31 mouse cellular contexts compared by ENCODE assay signal in the genomic region with DNA sequence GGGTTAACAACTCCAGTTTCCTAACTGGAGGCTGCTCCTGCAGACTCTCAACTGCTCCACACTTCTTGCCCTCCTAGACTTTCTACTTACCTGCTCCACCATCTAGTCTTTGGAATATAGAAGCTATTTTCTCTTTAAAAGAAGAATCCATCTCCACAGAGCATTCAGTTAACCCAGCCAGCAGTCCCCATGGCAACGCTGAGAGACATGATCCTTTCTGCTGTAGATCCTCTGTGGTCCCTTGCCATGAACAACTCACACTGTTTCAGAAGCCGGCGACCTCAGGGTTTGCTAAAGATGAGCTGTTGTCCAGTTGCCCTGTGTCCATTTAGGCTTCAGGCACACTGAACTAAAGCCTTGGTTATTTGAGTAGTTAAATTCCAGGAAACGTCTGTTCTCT. TPM values are rescaled to one million over a fixed set of nuclear protein-coding genes. Genes with fewer than 3 reads are reported as not detected.
A peak's percentile ranks its signal among the peaks of the same experiment; 100 is the strongest.
DNase-seq lines count a peak whose midpoint lies in the region; ATAC-seq lines count a peak whose summit lies in the region.
"Had no signal": no experiment of that assay in that cellular context is flagged by ENCODE, and none has a peak within 500 bp of the region (broad histone marks: within the 10 kb centered on the region; RNA-seq: fewer than 3 reads in every experiment).

No protein-coding gene starts in this region.

- no peak overlapping the region for H3K4me3 ChIP-seq in forebrain, embryonic 11.5 days (ENCODE audit: low read depth, low read length)
- H3K4me3 ChIP-seq in forebrain, embryonic 13.5 days: no peak overlapping the region
- no peak overlapping the region for H3K4me3 ChIP-seq in heart, embryonic 10.5 days
- H3K4me3 ChIP-seq: limb, embryonic 13.5 days; midbrain, embryonic 12.5 days; neural tube, embryonic 13.5 days had no signal

- peak; percentile 37 for DNase-seq in forebrain, embryonic 11.5 days (ENCODE audit: low spot score)
- DNase-seq in heart, embryonic 10.5 days (ENCODE audit: low spot score): no peak
- no peak for DNase-seq in heart, adult 11 months
- DNase-seq in layer of hippocampus, adult 9-11 months: peak; percentile 45
- DNase-seq in layer of hippocampus, adult 11-12 months (ENCODE audit: low spot score): no peak
- peak; percentile 68 for DNase-seq in brain, adult 2 months (ENCODE audit: low read depth, low spot score)
- no peak for DNase-seq in cerebellum, postnatal 14 days
- DNase-seq: adrenal gland, adult 2 months; adrenal gland, postnatal 36 days; cerebellum, adult 2 months; cerebellum, postnatal 25 days; gastrocnemius, postnatal 10 days; heart, postnatal 4 days; kidney, adult 2 months; kidney, postnatal 36 days; liver, postnatal 0 days; lung, postnatal 36 days; retina, postnatal 1 day; spleen, adult 18-20 months; thymus, adult 2 months; thymus, postnatal 36 days had no signal

- no peaks in the 10 kb centered on the region for H3K4me1 ChIP-seq in forebrain, embryonic 11.5 days (replicated peaks; ENCODE audit: control insufficient read depth, insufficient read depth, low read length)
- H3K4me1 ChIP-seq in forebrain, embryonic 13.5 days: peaks cover 3% of the 10 kb centered on the region
- peaks cover 30% of the 10 kb centered on the region for H3K4me1 ChIP-seq in heart, embryonic 10.5 days
- H3K4me1 ChIP-seq: limb, embryonic 13.5 days; midbrain, embryonic 12.5 days had no signal

- no peaks in the 10 kb centered on the region for H3K36me3 ChIP-seq in forebrain, embryonic 11.5 days (ENCODE audit: control insufficient read depth, insufficient read depth, low read length)
- no peaks in the 10 kb centered on the region for H3K36me3 ChIP-seq in forebrain, embryonic 13.5 days (ENCODE audit: poor library complexity, severe bottlenecking)
- H3K36me3 ChIP-seq in heart, embryonic 10.5 days: no peaks in the 10 kb centered on the region
- H3K36me3 ChIP-seq: limb, embryonic 13.5 days; midbrain, embryonic 12.5 days; neural tube, embryonic 13.5 days had no signal

- H3K9ac ChIP-seq in forebrain, embryonic 11.5 days (ENCODE audit: low read length): no peak overlapping the region
- H3K9ac ChIP-seq in forebrain, embryonic 13.5 days: no peak overlapping the region
- H3K9ac ChIP-seq: hindbrain, embryonic 14.5 days; limb, embryonic 13.5 days; liver, postnatal 0 days; midbrain, embryonic 12.5 days; neural tube, embryonic 13.5 days had no signal

- no peaks in the 10 kb centered on the region for H3K27me3 ChIP-seq in forebrain, embryonic 11.5 days (ENCODE audit: control insufficient read depth, insufficient read depth, low read length)
- H3K27me3 ChIP-seq in forebrain, embryonic 13.5 days: no peaks in the 10 kb centered on the region
- no peaks in the 10 kb centered on the region for H3K27me3 ChIP-seq in heart, embryonic 10.5 days (ENCODE audit: insufficient read depth, poor library complexity, severe bottlenecking)
- H3K27me3 ChIP-seq: CH12.LX; limb, embryonic 13.5 days; midbrain, embryonic 12.5 days; neural tube, embryonic 13.5 days had no signal

- H3K4me2 ChIP-seq in forebrain, embryonic 11.5 days (ENCODE audit: low read depth, low read length, severe bottlenecking): no peak overlapping the region
- no peak overlapping the region for H3K4me2 ChIP-seq in forebrain, embryonic 13.5 days
- H3K4me2 ChIP-seq: heart, embryonic 11.5 days; hindbrain, embryonic 14.5 days; limb, embryonic 13.5 days; liver, embryonic 11.5 days; midbrain, embryonic 12.5 days; neural tube, embryonic 13.5 days had no signal

- H3K9me3 ChIP-seq in forebrain, embryonic 11.5 days (ENCODE audit: control insufficient read depth, low read length): no peaks in the 10 kb centered on the region
- H3K9me3 ChIP-seq in forebrain, embryonic 13.5 days (replicated peaks): no peaks in the 10 kb centered on the region
- H3K9me3 ChIP-seq in heart, embryonic 10.5 days: no peaks in the 10 kb centered on the region
- H3K9me3 ChIP-seq: limb, embryonic 13.5 days; midbrain, embryonic 12.5 days; neural tube, embryonic 13.5 days had no signal

- ATAC-seq in forebrain, embryonic 11.5 days (replicated peaks; ENCODE audit: low FRiP score): no peak
- ATAC-seq in forebrain, embryonic 13.5 days: no peak
- ATAC-seq: activated CD4-positive, CD25-positive, alpha-beta regulatory T cell, adult 4 months; inflammation-experienced regulatory T-cells, adult 6 months; liver, postnatal 0 days had no signal

- 94% methylated on average over 4 of the region's 4 CpGs for WGBS in forebrain, embryonic 11.5 days
- 93% methylated on average over 4 of the region's 4 CpGs for WGBS in forebrain, embryonic 13.5 days
- 89% methylated on average over 4 of the region's 4 CpGs for WGBS in heart, embryonic 10.5 days

- no peak overlapping the region for H3K27ac ChIP-seq in forebrain, embryonic 11.5 days (ENCODE audit: low read depth, low read length)
- no peak overlapping the region for H3K27ac ChIP-seq in forebrain, embryonic 13.5 days
- peak overlapping the region; percentile 83 for H3K27ac ChIP-seq in heart, embryonic 10.5 days
- H3K27ac ChIP-seq: hindbrain, embryonic 14.5 days; limb, embryonic 13.5 days; midbrain, embryonic 12.5 days; neural tube, embryonic 13.5 days had no signal

RNA-seq across cellular contexts. Expression of a gene that starts 17.7 kb away (rescaled TPM):
- 14.3 and 17.8 TPM in 2 replicates for polyA plus RNA-seq in forebrain, embryonic 11.5 days (2014; fragmentation: Nextera tagmentation; extraction: Ambion mirVana)
- 34.0 and 41.6 TPM in 2 replicates for polyA plus RNA-seq in forebrain, embryonic 13.5 days (2015; fragmentation: Nextera tagmentation; extraction: Ambion mirVana)
- polyA plus RNA-seq in heart, embryonic 10.5 days (2016; fragmentation: Nextera tagmentation; extraction: Ambion mirVana): 181 and 298 TPM in 2 replicates

Comparison
In these comparisons a context has a peak if more than half of its experiments do, and no peak if none do; other contexts are left out.
1. DNase-seq: peak in forebrain, embryonic 11.5 days (single experiment), layer of hippocampus, adult 9-11 months (single experiment) and brain, adult 2 months (single experiment); none in heart, embryonic 10.5 days (single experiment), heart, adult 11 months (single experiment), layer of hippocampus, adult 11-12 months (single experiment) and cerebellum, postnatal 14 days (0 of 2).